Mouse (Mus musculus): Measurements from ENCODE around the gene Ogg1. TPM values are rescaled to one million over a fixed set of nuclear protein-coding genes. Genes with fewer than 3 reads are reported as not detected.

The Ogg1 gene
- total RNA-seq, 4 experiments from 2014 or later = 7.5 to 9.3 (median 8.4) TPM

DNA sequence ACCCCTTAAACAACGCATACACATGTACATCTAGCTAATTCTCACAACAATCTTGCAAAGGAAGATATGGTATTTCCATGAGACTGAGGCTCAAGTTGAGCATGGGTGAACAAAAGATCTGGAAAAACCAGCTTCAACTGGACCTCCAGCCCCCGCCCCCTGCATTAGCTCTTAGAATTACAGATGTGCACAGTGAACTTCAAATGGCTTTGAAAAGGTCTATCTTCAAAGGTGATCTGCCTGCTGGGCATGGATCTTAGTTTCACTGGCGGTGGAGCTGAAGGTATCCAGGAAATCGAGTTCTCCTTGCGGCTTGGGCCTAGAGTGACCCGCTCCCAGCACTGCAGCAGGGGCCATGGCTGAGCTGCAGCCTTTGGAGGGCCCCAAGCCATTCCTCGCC, 41.4 kb downstream of the Ogg1 start:
- DNase-seq (ENCODE audit: low spot score in 2 of 2) = no peak

DNA sequence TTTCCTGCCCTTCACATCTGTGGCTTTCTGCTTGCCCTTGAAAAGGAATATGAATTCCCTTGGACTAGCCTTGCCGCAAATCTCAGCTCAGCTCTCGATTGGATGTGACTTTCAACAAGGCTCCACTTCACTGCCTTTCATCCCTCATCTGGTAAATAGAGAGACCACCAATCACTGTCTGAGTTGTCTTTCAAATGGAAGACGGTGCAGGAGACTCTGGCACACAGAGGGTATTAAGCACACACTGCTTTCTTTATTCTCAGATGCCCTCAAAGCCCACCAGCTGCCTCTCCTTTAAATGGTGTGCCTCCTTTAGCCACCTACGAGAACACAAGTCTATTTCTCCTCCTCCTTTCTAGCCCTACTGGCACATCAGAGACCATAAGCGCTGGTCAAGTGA, 41.8 kb downstream of the Ogg1 start:
- no peak for DNase-seq (ENCODE audit: low spot score in 2 of 2)

DNA sequence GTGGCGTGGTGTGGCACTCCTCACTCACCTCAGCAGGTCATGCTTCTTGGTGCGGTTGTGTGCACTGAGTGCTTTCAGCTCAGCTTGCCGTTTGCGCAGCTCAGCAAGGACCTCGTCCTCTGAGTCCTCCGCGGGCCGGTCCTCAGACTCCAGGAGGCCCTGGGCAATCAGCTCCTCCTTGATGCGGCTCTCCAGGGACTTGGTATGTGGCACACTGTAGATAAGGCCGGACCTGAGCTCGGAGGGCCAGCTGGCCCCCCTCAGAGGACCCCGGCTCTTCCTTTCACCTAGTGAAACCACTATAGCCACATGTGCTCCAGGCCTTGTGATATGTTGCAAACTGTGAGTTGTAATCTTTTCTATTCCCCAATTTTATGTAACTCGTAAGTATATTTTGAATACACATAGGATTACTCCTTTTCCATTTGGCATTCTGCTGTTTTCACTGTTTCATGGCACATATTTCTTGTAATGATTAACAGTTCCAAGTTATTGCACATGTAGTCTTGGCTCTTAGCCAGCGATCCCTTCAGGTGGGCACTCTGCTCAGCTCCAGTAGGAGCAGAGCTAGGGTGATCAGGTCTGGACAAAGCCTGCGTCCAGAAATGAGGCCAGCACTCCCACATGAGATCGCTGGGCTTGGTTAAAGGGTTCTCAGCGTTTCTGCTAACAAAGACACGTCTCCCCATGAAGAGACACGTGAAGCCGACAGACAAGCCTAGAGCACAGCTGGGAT, 43.6 kb downstream of the Ogg1 start:
- no peak for DNase-seq (ENCODE audit: low spot score in 2 of 2)

DNA sequence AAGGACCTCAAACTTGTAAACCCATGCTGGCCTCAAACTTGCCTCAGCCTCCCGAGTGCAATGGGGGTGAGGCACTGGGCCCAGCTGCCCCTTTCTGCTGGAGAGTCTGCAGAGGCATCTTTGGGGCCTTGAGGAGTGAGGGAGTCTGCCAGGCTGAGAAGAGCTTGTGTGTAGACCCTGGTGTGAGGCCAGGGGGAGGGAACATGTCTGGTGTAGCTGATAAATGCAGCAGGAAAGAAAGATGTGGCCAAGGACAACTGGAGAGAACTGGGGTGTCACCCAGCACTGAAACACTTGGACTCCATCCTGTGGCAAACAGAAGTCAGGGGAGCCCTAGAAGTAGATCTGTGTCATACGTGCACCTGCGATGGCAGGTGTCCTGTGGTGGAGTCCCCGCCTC, 46.7 kb downstream of the Ogg1 start:
- DNase-seq (ENCODE audit: low spot score in 2 of 2) = no peak

DNA sequence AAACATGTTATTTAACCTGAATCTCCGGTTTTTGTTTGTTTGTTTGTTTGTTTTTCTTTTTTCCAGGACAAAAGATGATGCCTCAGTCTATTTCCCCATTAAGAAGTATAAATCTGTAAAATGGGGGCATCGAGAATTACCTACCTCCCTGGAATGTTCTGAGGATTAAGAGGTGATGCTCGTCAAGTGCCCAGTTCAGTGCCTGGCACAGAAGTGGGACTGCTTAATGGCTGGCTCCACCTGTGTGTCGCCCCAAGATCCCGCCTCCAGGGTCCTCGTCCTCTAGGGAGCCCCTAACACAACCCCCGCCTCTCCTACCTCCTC, 50.4 kb downstream of the Ogg1 start:
- no peak for DNase-seq (ENCODE audit: low spot score in 2 of 2)

DNA sequence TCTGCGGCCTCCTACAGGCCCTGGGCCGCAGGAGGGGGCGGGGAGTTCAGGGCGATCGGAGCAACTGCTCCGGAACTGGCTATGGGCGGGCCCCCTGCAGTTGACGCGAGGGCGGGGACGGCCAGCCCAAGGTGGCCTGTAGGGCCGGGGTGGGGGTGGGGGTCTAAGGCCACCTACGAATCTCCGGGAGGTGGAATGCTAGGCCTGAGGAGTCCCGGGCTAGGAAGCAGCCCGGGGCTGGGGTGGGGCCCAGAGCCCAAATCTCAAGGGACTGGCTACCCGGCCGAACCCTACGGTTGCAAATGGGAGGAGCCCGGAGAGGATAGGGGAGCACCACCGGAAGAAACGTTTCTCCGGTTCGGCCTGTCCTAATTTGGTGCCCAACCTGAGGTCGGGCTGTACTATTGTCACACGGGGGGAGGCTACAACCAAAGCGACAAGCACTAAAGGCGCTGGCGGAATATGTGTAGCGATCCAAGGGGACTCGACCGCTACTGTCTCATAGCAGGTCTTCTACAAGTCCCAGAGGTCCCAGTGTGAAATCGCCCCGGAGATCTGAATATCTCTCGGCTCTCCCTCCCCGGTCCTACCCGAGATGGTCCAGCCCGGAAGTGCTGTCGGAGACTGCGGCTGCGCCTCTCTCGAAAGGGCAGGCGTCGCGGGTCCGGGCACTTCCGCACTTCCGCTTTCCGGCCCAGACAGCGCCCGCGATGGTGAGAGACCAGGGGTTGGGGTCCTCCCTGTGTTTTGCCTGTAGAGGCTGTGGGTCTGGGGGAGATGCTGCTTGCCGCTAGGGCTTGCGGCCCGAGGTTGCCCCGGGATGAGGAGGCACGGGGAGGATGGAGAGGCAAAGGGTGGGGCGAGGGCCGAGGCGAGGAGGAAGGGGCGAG, 51.0 kb downstream of the Ogg1 start, which contains the start of the genes Tada3 and Arpc4:
Tada3 (minus strand) TSS at position 388 of the 890 bp plus-strand sequence.
Arpc4 (plus strand) TSS at position 620 of the 890 bp plus-strand sequence.
- peak; percentile 84 to 88 for DNase-seq (ENCODE audit: low spot score in 2 of 2)

DNA sequence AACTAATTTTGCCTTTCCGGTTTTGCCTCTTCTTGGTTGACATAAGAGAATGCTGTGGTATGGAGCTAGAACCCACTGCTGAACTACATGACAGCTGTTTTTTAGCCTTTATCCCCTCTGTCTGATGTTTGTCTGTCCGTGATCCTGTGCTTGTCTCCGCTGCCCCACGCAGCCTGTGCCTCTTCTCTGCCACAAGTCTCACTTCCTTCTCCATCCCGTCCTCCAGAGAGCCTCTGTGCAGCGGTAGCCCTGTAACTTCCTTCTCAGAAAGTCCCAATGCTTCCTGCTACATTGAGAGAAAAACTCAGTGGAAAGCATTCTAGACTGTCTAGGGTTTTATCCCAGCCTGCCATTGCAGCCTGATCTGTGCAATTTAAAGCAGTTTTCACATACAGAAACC, 52.5 kb downstream of the Ogg1 start:
- no peak for DNase-seq (ENCODE audit: low spot score in 2 of 2)

DNA sequence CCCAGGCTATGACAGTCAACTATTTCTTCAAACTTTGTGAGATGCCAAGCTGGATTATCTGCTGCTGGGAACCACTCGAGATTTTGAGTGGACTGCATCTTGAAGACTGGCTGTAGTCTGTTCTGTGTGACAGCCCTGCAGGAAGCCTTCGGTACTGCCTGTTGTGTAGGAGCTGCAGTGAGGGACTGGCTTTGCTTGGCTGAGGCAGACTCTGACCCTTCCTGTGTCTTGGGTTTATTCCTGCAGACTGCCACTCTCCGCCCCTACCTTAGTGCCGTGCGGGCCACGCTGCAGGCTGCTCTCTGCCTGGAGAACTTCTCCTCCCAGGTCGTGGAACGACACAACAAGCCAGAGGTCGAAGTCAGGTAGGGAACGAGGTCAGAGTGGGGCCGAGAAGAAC, 53.7 kb downstream of the Ogg1 start:
- DNase-seq (ENCODE audit: low spot score in 2 of 2) = no peak

DNA sequence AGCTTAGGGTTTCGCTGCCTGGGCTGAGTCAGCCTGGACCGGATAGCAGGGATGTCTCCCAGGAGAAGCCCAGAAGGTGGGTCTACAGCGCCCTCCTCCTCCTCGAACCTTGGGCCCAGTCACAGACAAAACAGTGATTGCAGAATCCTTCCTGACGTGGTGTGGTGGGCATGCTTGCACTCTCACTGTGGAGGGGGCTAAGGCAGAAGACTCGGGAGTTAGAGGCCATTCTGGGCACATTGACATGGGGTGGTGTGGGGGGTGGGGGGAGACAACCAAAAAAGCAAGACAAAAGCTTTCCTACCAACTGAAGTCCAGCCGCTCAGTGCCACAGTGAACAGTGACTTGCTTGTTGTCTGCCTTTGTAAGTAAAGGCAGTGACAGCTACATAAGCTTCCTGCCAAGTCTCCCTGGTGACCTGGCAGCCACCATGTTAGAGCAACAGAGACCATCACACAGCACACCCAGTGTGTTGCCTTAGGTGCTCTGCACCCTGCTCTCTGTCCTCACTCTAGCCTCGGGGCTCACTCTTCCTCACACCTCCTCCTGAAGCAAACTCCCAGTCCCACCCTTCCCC, 57.7 kb downstream of the Ogg1 start:
- DNase-seq (ENCODE audit: low spot score in 2 of 2) = peak in 1 of 2 experiments; percentile 51

Other genes with a start within 250 kb of the Ogg1 start
- gene Setd5, start 249.6 kb upstream of the Ogg1 start, total RNA-seq (2022) = 100 to 1,000 TPM; 107 to 112 (median 109) TPM
- gene Lhfpl4, start 131.6 kb upstream of the Ogg1 start, total RNA-seq (2022) = 10 to 100 TPM; 80.5 to 86.0 (median 81.1) TPM
- 10 to 100 TPM; 14.5 to 22.9 (median 16.4) TPM for gene Mtmr14, start 89.1 kb upstream of the Ogg1 start, total RNA-seq (2022)
- gene Cpne9, start 44.7 kb upstream of the Ogg1 start, total RNA-seq (2022) = 10 to 100 TPM; 66.7 to 78.5 (median 72.0) TPM
- gene Brpf1, start 19.8 kb upstream of the Ogg1 start, total RNA-seq (2022) = 10 to 100 TPM; 30.0 to 32.9 (median 31.5) TPM
- gene Camk1, start 17.0 kb downstream of the Ogg1 start, total RNA-seq (2022) = 100 to 1,000 TPM in 3 of 4 experiments, 10 to 100 TPM in 1; 82.6 to 107 (median 104) TPM
- gene Tada3, start 50.9 kb downstream of the Ogg1 start, total RNA-seq (2022) = 10 to 100 TPM; 47.4 to 50.1 (median 47.8) TPM
- 100 to 1,000 TPM; 246 to 271 (median 263) TPM for gene Arpc4, start 51.1 kb downstream of the Ogg1 start, total RNA-seq (2022)
- gene Ttll3, start 62.3 kb downstream of the Ogg1 start, total RNA-seq (2022) = 10 to 100 TPM in 3 of 4 experiments, 1 to 10 TPM in 1; 8.6 to 13.9 (median 11.8) TPM
- gene Rpusd3, start 92.4 kb downstream of the Ogg1 start, total RNA-seq (2022) = 10 to 100 TPM; 16.0 to 22.1 (median 18.1) TPM
- not detected for gene Cidec, start 108.8 kb downstream of the Ogg1 start, total RNA-seq (2022)
- gene Jagn1, start 115.6 kb downstream of the Ogg1 start, total RNA-seq (2022) = 10 to 100 TPM; 34.5 to 43.5 (median 39.4) TPM
- gene Il17re, start 131.5 kb downstream of the Ogg1 start, total RNA-seq (2022) = under 1 TPM; 0.24 to 0.74 (median 0.58) TPM
- gene Il17rc, start 144.5 kb downstream of the Ogg1 start, total RNA-seq (2022) = 1 to 10 TPM; 5.2 to 8.3 (median 5.6) TPM
- 100 to 1,000 TPM in 3 of 4 experiments, 10 to 100 TPM in 1; 99.3 to 110 (median 105) TPM for gene Creld1, start 156.3 kb downstream of the Ogg1 start, total RNA-seq (2022)
- gene Prrt3, start 175.0 kb downstream of the Ogg1 start, total RNA-seq (2022) = 10 to 100 TPM; 49.5 to 55.2 (median 53.5) TPM
- gene Emc3, start 204.7 kb downstream of the Ogg1 start, total RNA-seq (2022) = 10 to 100 TPM; 67.2 to 73.2 (median 69.3) TPM
- 1 to 10 TPM; 1.7 to 3.3 (median 2.5) TPM for gene Fancd2, start 204.7 kb downstream of the Ogg1 start, total RNA-seq (2022)

Measured in left cerebral cortex, adult 8-10 months (tissue).